Mouse (Mus musculus): ENCODE measurements around the gene Slc5a7.

Gene Slc5a7

DNA sequence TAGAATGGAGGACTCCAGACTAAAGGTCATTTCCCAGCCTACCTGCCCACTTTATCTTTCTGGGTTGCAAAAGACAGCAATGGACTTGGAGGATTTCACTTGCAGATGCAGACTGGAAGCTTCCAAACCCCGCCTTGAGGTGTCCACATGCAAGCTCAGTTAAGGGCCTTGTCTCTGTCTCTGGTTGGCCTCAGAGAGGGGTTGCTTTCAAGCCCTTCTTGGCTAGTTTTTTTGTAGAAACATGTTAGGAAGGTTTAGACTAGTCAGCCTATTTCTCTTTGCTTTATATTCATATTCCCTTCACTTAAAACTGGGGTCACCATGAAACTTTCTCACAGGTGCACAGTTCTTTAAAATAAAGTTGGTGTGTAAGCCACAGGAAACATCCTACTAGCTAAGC is at the start of gene Slc5a7:
Gene Slc5a7, minus strand, starts transcription at position 101 of the 400 bp plus-strand sequence.
- DNase-seq (ENCODE audit: low read depth, low spot score), result no peak

- no peak for DNase-seq (ENCODE audit: low read depth, low spot score)
Measured at GRCm38 (mm10) chr17:54347672-54348071, 48.8 kb upstream of the Slc5a7 start.

- peak; percentile 34 for DNase-seq (ENCODE audit: low read depth, low spot score)
Measured at GRCm38 (mm10) chr17:54343395-54343794, 44.6 kb upstream of the Slc5a7 start.

- DNase-seq (ENCODE audit: low read depth, low spot score), result peak; percentile 8
Measured at GRCm38 (mm10) chr17:54298232-54298924, 456 bp downstream of the Slc5a7 start.

GRCm38 (mm10) chr17:54250783-54251182 is 48.1 kb downstream of the Slc5a7 start:
- no peak for DNase-seq (ENCODE audit: low read depth, low spot score)

DNA sequence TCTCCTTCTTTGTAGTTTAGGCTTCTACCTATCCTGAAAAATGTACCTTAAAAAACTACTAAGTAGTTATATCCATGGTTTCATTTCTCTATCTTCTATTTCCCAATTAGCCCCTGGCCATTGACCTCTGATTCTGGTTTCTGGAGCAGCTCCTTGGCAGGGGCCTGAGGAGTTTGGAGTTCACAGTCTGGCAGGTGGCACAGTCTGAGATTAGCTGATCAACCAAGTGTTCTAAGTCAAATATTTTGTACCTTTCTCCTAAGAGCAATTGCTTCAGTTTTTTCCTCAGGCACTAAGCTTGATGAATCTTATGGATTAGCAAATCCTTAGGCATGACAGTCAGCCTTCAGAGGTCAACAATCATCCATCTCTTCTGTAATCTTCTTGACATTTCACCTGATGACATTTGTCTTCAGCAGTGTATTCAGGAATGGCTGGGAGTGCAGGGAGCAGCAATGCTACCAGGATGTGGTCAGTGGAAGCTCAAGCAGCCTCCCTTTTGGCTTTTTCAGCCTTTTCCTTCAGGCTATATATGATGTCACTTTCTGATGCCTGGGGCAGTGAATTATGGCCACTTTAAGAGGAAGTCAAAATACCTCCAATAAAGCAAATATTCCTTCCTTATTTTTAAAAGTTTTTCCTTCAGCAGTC is 55.1 kb downstream of the Slc5a7 start:
- no peak for DNase-seq (ENCODE audit: low read depth, low spot score)

GRCm38 (mm10) chr17:54239435-54239834 is 59.4 kb downstream of the Slc5a7 start:
- no peak for DNase-seq (ENCODE audit: low read depth, low spot score)
